Mouse (Mus musculus) bone marrow macrophage, adult 2 months (primary cell): Measurements from ENCODE around the gene Inca1.

ENCODE experiments used
- CTCF ChIP-seq: IDR thresholded peaks from 2 replicates; pipeline ENCODE4 v1.5.1; 2012; ENCODE audit warnings: low read depth, mild to moderate bottlenecking, low read length, moderate library complexity
- POLR2A ChIP-seq: IDR thresholded peaks from 2 replicates; pipeline ENCODE4 v1.6.1; 2012; ENCODE audit warnings: mild to moderate bottlenecking, low read depth, low read length, borderline replicate concordance

- TF ChIP-seq POLR2A (no peak), CTCF (no peak)
Observed at GRCm38 (mm10) chr11:70681170-70681569, 18.8 kb downstream of the Inca1 start.
